Mouse (Mus musculus) hindbrain, embryonic 13.5 days (tissue): ENCODE results near the gene Hpca. TPM values are rescaled to one million over a fixed set of nuclear protein-coding genes. Genes with fewer than 3 reads are reported as not detected.

Experiments
- ATAC-seq: fragments of 200-750 bp; cut with Nextera tagmentation; 2 replicates; pipeline ENCODE4 v1.8.0; 2017; ENCODE audit warnings: moderate TSS enrichment; ENCODE audit not compliant: low FRiP score
- H3K27ac ChIP-seq: fragments of 300-500 bp; sonication (generic); 2 replicates; pipeline ENCODE4 v1.5.1; 2015; ENCODE audit warnings: inconsistent platforms, mild to moderate bottlenecking, moderate library complexity
- H3K27me3 ChIP-seq: fragments of 300-500 bp; sonication (generic); 2 replicates; pipeline ENCODE4 v1.6.1; 2015; ENCODE audit warnings: mild to moderate bottlenecking, inconsistent platforms
- H3K36me3 ChIP-seq: fragments of 300-500 bp; sonication (generic); 2 replicates; pipeline ENCODE4 v1.6.1; 2015; ENCODE audit warnings: mild to moderate bottlenecking, inconsistent platforms
- H3K4me1 ChIP-seq: fragments of 300-500 bp; sonication (generic); replicated peaks from 2 replicates; pipeline ENCODE4 v1.6.1; 2015; ENCODE audit warnings: inconsistent platforms
- H3K4me2 ChIP-seq: fragments of 300-500 bp; sonication (generic); 2 replicates; pipeline ENCODE4 v1.6.1; 2015; ENCODE audit warnings: inconsistent platforms, mild to moderate bottlenecking, moderate library complexity
- H3K4me3 ChIP-seq: fragments of 300-500 bp; sonication (generic); 2 replicates; pipeline ENCODE4 v1.5.1; 2015; ENCODE audit warnings: mild to moderate bottlenecking, inconsistent platforms
- H3K9ac ChIP-seq: fragments of 300-500 bp; sonication (generic); 2 replicates; pipeline ENCODE4 v1.6.1; 2015; ENCODE audit warnings: mild to moderate bottlenecking, inconsistent platforms
- H3K9me3 ChIP-seq: fragments of 300-500 bp; sonication (generic); 2 replicates; pipeline ENCODE4 v1.6.1; 2016; ENCODE audit warnings: inconsistent platforms
- WGBS: fragments of 180-500 bp; shearing (Covaris S2); methylation state at CpG from one replicate; pipeline ENCODE4 v1.1.7; 2015; 5-methylcytosine and 5-hydroxymethylcytosine counted together
- polyA plus RNA-seq: library from polyadenylated mRNA; unstranded; fragments of >200 nt; fragmentation: Nextera tagmentation; extraction: Ambion mirVana; gene quantifications from 2 replicates; pipeline ENCODE4 v1.2.1, GENCODE M21; 2015

The Hpca gene
- polyA plus RNA-seq, 1 experiment from 2014 or later = 36.3 TPM

- no peak overlapping the region for H3K4me3 ChIP-seq
- H3K4me1 ChIP-seq = peaks cover 50% of the 10 kb centered on the region
- no peak overlapping the region for H3K4me2 ChIP-seq
- H3K27me3 ChIP-seq = peaks cover 48% of the 10 kb centered on the region
- H3K27ac ChIP-seq = no peak overlapping the region
- H3K36me3 ChIP-seq = no peaks in the 10 kb centered on the region
- no peaks in the 10 kb centered on the region for H3K9me3 ChIP-seq
- no peak for ATAC-seq
- 90% methylated on average over 14 of the region's 14 CpGs for WGBS
- no peak overlapping the region for H3K9ac ChIP-seq
Measured at GRCm38 (mm10) chr4:129117720-129118510, 3.9 kb downstream of the Hpca start.

GRCm38 (mm10) chr4:129116703-129117102 lies 5.1 kb downstream of the Hpca start:
- H3K27ac ChIP-seq = no peak overlapping the region
- H3K4me2 ChIP-seq = no peak overlapping the region
- H3K4me1 ChIP-seq = peaks cover 56% of the 10 kb centered on the region
- no peaks in the 10 kb centered on the region for H3K36me3 ChIP-seq
- no peaks in the 10 kb centered on the region for H3K9me3 ChIP-seq
- no peak overlapping the region for H3K9ac ChIP-seq
- peaks cover 39% of the 10 kb centered on the region for H3K27me3 ChIP-seq
- no peak for ATAC-seq
- 94% methylated on average over 8 of the region's 8 CpGs for WGBS
- H3K4me3 ChIP-seq = no peak overlapping the region

GRCm38 (mm10) chr4:129113083-129113988 lies 8.5 kb downstream of the Hpca start:
- H3K36me3 ChIP-seq = no peaks in the 10 kb centered on the region
- 28% methylated on average over 28 of the region's 28 CpGs for WGBS
- H3K4me1 ChIP-seq = peaks cover 36% of the 10 kb centered on the region
- no peaks in the 10 kb centered on the region for H3K9me3 ChIP-seq
- H3K27me3 ChIP-seq = peaks cover 21% of the 10 kb centered on the region; the same call in 1 of the 2 replicates
- no peak overlapping the region for H3K4me3 ChIP-seq
- peak; percentile 79 for ATAC-seq
- peak overlapping the region; percentile 8; the same call in 1 of the 2 replicates for H3K27ac ChIP-seq
- H3K4me2 ChIP-seq = peak overlapping the region; percentile 21; the same call in 1 of the 2 replicates
- H3K9ac ChIP-seq = no peak overlapping the region

- H3K27ac ChIP-seq = no peak overlapping the region
Measured at GRCm38 (mm10) chr4:129112231-129112630, 9.6 kb downstream of the Hpca start.

GRCm38 (mm10) chr4:129111350-129111749 lies 10.5 kb downstream of the Hpca start:
- Histone ChIP-seq H3K9me3 (no peaks in the 10 kb centered on the region), H3K27me3 (peaks cover 34% of the 10 kb centered on the region), H3K36me3 (no peaks in the 10 kb centered on the region), H3K27ac (no peak overlapping the region), H3K4me2 (no peak overlapping the region), H3K4me1 (peaks cover 36% of the 10 kb centered on the region), H3K9ac (no peak overlapping the region), H3K4me3 (no peak overlapping the region)
- ATAC-seq = no peak
- 57% methylated on average over 11 of the region's 11 CpGs for WGBS

More at GRCm38 (mm10) chr4:129112231-129112630, 9.6 kb downstream of the Hpca start:
- H3K36me3 ChIP-seq = no peaks in the 10 kb centered on the region
- ATAC-seq = no peak
- WGBS = 46% methylated on average over 13 of the region's 13 CpGs
- peak overlapping the region; percentile 43; the same call in 1 of the 2 replicates for H3K9ac ChIP-seq
- no peaks in the 10 kb centered on the region for H3K9me3 ChIP-seq
- peaks cover 36% of the 10 kb centered on the region for H3K4me1 ChIP-seq
- peak overlapping the region; percentile 15; the same call in 1 of the 2 replicates for H3K4me2 ChIP-seq
- H3K27me3 ChIP-seq = peaks cover 28% of the 10 kb centered on the region
- H3K4me3 ChIP-seq = no peak overlapping the region

GRCm38 (mm10) chr4:129110804-129111203 lies 11.0 kb downstream of the Hpca start:
- H3K4me2 ChIP-seq = no peak overlapping the region
- H3K4me3 ChIP-seq = no peak overlapping the region
- no peak overlapping the region for H3K27ac ChIP-seq
- peaks cover 36% of the 10 kb centered on the region for H3K4me1 ChIP-seq
- H3K27me3 ChIP-seq = peaks cover 39% of the 10 kb centered on the region
- H3K36me3 ChIP-seq = no peaks in the 10 kb centered on the region
- H3K9me3 ChIP-seq = no peaks in the 10 kb centered on the region
- no peak for ATAC-seq
- 87% methylated on average over 6 of the region's 6 CpGs for WGBS
- no peak overlapping the region for H3K9ac ChIP-seq

GRCm38 (mm10) chr4:129108624-129109023 lies 13.2 kb downstream of the Hpca start:
- peaks cover 57% of the 10 kb centered on the region for H3K27me3 ChIP-seq
- no peak overlapping the region for H3K4me2 ChIP-seq
- H3K4me3 ChIP-seq = no peak overlapping the region
- H3K27ac ChIP-seq = no peak overlapping the region
- H3K9me3 ChIP-seq = no peaks in the 10 kb centered on the region
- no peak for ATAC-seq
- no peak overlapping the region for H3K9ac ChIP-seq
- H3K4me1 ChIP-seq = peaks cover 26% of the 10 kb centered on the region
- no peaks in the 10 kb centered on the region for H3K36me3 ChIP-seq
- 82% methylated on average over 7 of the region's 7 CpGs for WGBS

- H3K4me1 ChIP-seq = peaks cover 14% of the 10 kb centered on the region
- no peak overlapping the region for H3K9ac ChIP-seq
- no peak overlapping the region for H3K27ac ChIP-seq
- H3K4me3 ChIP-seq = no peak overlapping the region
- H3K9me3 ChIP-seq = no peaks in the 10 kb centered on the region
- ATAC-seq = no peak
- H3K36me3 ChIP-seq = no peaks in the 10 kb centered on the region
- 76% methylated on average over 10 of the region's 10 CpGs for WGBS
- peaks cover 63% of the 10 kb centered on the region for H3K27me3 ChIP-seq
- H3K4me2 ChIP-seq = no peak overlapping the region
Measured at GRCm38 (mm10) chr4:129107348-129107899, 14.4 kb downstream of the Hpca start.

- H3K4me1 ChIP-seq = peaks cover 6% of the 10 kb centered on the region
- peaks cover 61% of the 10 kb centered on the region for H3K27me3 ChIP-seq
- 18% methylated on average over 9 of the region's 9 CpGs for WGBS
- no peak overlapping the region for H3K9ac ChIP-seq
- no peak overlapping the region for H3K27ac ChIP-seq
- H3K4me2 ChIP-seq = no peak overlapping the region
- no peaks in the 10 kb centered on the region for H3K36me3 ChIP-seq
- no peak for ATAC-seq
- H3K9me3 ChIP-seq = no peaks in the 10 kb centered on the region
- H3K4me3 ChIP-seq = no peak overlapping the region
Measured at GRCm38 (mm10) chr4:129106073-129106472, 15.8 kb downstream of the Hpca start.

- ATAC-seq = no peak
- 2% methylated on average over 40 of the region's 40 CpGs for WGBS
- Histone ChIP-seq H3K4me2 (peak within 1 kb of the TSS; percentile 50), H3K9me3 (no peaks in the 10 kb centered on the region), H3K4me1 (peaks cover 6% of the 10 kb centered on the region), H3K36me3 (no peaks in the 10 kb centered on the region), H3K27ac (no peak within 1 kb of the TSS), H3K27me3 (peaks cover 57% of the 10 kb centered on the region), H3K9ac (peak within 1 kb of the TSS; percentile 58), H3K4me3 (peak within 1 kb of the TSS; percentile 26)
Measured at GRCm38 (mm10) chr4:129105356-129105755, 16.5 kb downstream of the Hpca start, which contains the start of gene Tmem54. Gene Tmem54, plus strand, starts transcription at chr4:129105548.

- whole genome bisulfite sequencing = 87% methylated on average over 14 of the region's 14 CpGs
- Histone ChIP-seq H3K36me3 (no peaks in the 10 kb centered on the region), H3K27ac (no peak overlapping the region), H3K9ac (no peak overlapping the region), H3K9me3 (no peaks in the 10 kb centered on the region), H3K4me2 (no peak overlapping the region), H3K4me1 (peaks cover 6% of the 10 kb centered on the region), H3K4me3 (no peak overlapping the region), H3K27me3 (peaks cover 40% of the 10 kb centered on the region)
- ATAC-seq = no peak
Measured at GRCm38 (mm10) chr4:129102133-129102829, 19.6 kb downstream of the Hpca start.
